Mouse (Mus musculus): ENCODE data around the gene Cdcp2.

Gene Cdcp2

GRCm38 (mm10) chr4:107091696-107092095 lies 5.0 kb upstream of the Cdcp2 start:
- DNase-seq (ENCODE audit: low read depth, low spot score), result no peak

DNA sequence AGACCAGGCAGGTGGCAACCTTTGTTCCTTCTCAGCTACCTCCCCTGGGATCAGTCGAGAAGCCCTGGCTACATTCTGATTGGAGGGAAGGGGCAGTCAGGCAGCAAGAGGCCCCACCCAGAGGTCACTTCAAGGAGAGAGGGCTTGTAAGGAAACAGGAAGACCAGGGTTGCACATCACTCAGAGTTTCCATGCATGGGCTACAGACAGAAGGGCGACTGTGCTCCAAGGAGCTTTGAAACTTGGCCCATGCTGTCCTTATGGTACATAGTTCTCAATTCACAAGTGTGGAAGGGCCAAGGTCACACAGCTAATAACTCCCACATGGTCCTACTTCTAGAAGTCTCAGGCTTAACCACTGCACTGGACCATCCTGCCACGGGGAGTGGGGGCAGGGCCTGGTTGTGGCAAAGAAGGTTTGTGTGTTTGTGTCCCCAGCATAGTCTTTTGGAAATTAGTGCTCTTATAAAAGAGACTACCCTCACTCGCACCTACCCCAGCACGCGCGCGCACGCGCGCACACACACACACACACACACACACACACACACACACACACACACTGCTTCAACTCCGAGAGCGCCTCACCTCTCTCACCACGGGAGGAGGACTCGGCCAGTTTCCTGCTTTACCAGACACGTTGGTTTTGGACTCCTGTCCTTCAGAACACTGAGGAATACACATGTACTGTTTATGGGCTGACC lies 2.1 kb upstream of the Cdcp2 start:
- DNase-seq (ENCODE audit: low read depth, low spot score), result no peak

DNA sequence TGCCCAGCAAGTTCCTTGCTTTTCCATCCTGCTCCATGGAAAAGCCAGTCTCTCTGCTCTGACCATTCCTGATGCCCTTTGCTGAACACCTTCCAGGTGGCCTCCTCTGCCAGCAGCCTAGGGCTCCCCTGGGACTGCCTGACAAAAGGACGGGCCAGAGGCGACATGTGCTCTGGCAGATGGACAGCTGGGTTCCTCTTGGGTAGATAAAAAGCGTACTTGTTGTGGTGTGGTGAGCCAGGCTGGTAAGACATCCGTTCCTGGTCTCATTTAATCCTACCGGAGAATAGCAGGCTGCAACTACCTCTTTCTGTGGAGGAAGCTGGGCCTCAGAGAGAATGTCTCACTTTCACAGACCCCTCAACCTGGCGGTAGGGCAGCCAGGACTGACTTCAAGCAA lies 648 bp upstream of the Cdcp2 start:
- DNase-seq (ENCODE audit: low read depth, low spot score), result no peak

GRCm38 (mm10) chr4:107097871-107098270 lies 1.2 kb downstream of the Cdcp2 start:
- no peak for DNase-seq (ENCODE audit: low read depth, low spot score)

DNA sequence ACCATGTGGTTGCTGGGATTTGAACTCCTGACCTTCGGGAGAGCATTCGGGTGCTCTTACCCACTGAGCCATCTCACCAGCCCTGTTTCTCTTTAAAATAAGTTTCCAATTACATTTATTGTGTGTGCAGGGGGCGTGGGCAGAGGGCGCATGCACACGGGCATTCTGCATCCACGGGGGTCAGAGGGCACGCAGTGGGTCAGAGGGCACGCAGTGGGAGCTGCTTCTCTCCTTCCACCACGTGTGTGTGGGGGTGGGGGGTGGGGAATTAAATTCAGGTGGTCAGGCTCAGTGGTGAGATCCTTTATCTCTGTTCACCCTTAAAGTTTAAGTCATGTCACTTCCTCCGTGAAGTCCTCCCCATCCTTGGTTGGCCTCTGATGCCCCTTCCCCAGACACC lies 1.7 kb downstream of the Cdcp2 start:
- no peak for DNase-seq (ENCODE audit: low read depth, low spot score)

DNA sequence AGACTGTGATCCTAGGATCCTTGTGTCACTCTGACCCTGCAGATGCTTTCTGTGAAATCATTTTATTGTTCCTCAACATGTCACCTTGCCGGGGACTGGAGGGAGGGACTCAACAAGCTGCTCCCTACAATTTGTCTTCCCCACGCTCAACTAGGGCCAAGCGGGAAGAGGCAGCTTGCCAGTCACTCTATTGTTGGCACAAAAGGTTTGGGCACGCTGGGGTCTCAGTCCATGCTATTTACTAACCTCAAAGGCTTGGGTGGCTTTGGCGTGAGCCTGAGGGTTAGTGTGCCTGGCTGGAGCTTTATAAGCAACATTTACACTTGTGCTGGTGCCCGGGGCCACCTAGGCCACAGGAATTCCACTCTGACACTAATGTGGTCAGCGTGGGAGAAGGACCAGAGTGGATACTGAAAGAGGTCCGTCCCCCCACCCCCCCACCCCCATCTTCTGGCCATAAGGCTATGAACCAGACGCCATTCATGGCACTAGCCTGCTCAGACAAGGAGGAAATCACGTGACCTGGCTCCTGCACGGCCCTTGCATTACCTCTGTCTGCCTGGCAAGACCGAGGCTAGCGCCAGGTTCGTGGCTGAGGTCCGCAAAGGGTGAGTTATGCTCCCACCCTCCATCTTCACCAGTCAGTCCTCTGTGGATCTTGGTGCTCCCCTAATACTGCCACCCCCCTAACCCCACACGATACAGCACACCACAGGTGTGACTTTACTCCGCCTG lies 2.3 kb downstream of the Cdcp2 start:
- no peak for DNase-seq (ENCODE audit: low read depth, low spot score)

GRCm38 (mm10) chr4:107102220-107102619 lies 5.5 kb downstream of the Cdcp2 start:
- no peak for DNase-seq (ENCODE audit: low read depth, low spot score)

DNA sequence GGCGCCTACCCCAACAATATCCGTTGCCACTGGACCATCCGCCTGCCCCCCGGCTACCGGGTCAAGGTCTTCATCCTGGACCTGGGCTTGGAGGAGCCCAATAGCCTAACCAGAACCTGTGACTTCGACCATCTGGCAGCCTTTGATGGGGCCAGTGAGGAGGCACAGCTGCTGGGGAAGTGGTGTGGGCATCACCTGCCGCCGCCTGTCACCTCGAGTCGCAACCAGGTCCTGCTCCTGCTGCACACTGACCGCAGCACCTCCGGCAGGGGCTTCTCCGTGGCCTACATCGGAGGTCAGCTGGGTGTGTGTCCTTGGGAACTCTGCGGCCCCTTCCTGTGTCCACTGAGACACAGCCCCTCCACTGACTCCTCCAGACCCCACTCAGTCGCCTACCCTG lies 10.1 kb downstream of the Cdcp2 start:
- no peak for DNase-seq (ENCODE audit: low read depth, low spot score)

DNA sequence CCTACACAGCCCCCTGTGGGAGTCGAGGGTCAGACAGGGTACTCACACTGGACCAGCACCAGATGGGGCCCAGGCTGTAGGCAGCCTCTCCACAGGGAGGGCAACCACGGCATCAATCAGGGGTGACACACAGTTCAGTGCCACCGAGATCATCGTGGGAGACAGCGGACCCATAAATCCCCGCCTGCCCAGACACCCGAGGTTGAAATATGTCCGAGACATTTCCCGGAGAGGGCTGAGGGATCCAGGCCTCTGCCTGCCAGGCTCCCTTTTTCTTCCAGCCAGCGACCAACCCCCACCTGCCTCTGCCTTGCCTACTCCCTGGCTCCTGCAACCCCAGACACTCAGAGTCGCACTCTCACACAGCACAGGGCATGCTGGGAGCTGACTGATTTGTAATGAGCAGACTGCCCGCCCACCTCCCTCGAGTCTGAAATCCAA lies 11.6 kb downstream of the Cdcp2 start:
- no peak for DNase-seq (ENCODE audit: low read depth, low spot score)

DNA sequence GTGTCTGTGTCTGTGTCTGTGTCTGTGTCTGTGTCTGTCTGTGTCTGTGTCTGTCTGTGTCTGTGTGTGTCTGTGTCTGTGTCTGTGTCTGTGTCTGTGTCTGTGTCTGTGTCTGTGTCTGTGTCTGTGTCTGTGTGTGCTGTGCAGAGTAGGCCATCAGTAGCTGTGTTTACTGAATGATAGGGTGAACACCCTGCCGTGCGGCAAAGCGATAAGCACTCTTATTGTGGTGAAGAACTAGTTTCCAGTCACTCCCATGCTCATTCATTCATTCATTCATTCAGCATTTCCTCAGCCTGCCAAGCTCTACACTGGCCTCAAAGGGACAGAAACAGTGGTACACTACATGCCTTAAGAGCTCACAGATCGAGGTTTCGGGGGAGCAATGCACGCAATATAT lies 12.5 kb downstream of the Cdcp2 start:
- DNase-seq (ENCODE audit: low read depth, low spot score), result peak; percentile 25

DNA sequence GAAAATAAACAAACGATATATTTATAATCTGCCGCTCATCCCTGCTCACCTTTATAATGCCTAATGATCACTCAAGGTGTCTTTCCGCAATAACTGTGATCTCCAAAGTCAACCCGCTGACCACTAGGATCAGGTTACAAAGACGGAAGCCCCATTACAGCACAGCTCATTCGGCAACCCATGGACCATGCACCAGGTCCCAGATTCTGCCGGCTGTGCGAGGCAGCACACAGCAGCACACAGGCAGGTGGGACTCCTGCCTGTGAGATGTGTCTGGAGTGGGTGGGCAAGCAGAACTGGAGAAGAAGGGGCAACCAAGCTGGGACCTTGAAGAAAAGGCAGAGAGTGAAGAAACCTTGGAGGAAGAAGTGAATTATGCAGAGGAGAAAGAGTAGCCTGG lies 17.6 kb downstream of the Cdcp2 start:
- no peak for DNase-seq (ENCODE audit: low read depth, low spot score)

GRCm38 (mm10) chr4:107117741-107118385 lies 21.2 kb downstream of the Cdcp2 start:
- no peak for DNase-seq (ENCODE audit: low read depth, low spot score)

DNA sequence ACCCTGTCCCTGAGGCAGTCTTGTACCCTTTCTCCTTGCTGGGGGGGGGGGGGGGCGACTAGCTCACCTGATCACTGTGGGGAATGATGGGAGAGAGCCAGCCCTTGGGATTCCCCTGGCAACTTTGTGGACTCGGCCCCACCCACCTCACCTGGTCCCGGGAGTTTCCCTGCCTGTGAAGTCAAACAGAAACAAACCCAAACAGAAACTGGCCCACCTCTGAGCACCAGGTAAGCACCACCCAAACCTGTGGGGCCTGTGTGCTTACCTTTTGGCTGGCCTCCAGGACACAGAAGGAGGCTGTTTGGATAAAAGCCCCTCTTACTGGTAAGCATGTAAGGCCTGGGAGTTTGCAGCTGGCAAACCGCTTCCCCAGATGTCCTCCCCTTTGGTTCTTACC lies 22.4 kb downstream of the Cdcp2 start:
- DNase-seq (ENCODE audit: low read depth, low spot score), result no peak

DNA sequence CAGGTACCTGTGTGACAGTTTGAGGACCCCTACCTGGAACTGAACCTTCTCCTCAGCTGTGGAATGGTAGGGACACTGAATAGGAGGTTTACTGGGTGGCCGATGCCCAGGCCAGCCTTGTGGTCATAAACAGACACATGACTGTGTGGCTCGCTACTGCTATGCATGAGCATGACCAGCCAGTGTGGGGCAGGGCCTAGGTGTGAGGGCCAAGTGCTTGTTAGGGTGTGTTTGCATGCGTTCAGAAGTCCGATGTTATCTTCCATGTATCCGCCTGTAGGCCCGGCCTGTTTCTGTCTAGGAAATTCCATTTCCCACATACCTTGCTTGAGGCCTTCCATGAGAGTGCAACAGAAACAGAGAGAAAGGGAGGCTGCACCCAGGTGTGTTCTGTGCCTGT lies 24.0 kb downstream of the Cdcp2 start:
- no peak for DNase-seq (ENCODE audit: low read depth, low spot score)

DNA sequence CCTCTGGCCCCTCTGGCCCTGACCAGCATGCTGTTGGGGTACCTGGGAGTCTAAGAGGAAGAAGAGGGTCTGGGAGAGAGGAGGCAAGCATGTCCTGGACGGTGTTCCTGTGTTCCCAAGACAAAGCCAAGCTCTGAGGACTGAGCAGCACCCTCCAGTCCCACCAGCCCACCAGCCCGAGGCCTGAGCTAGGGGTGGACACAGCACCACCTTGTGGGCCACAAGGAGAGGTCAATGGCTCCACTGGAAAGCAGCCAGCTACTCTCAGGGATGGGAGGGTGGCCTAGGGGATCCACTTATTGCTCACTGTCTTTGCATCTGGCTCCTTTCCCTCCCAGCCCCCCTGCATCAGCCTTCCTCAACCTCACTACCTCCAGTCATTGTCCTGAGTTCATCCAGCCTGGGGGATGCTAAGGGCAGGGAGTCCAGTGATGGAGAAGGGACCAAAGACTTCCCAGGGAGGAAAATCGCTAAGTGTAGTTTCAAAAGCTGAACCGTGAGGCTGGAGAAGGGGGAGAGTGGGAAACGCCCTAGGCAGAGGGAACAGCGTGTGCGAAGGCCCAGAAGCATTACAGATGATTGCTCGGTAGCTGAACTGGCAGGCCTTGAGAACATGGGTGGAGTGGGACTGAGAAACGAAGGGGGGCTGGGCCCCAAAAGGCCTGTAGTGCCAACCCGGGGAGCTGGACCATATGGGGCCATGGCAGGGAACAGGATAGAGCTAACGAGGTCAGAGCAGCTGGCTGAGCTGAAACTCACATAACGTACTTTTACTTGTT lies 24.7 kb downstream of the Cdcp2 start:
- no peak for DNase-seq (ENCODE audit: low read depth, low spot score)

GRCm38 (mm10) chr4:107124376-107124775 lies 27.7 kb downstream of the Cdcp2 start:
- DNase-seq (ENCODE audit: low read depth, low spot score), result no peak

- no peak for DNase-seq (ENCODE audit: low read depth, low spot score)
Observed at GRCm38 (mm10) chr4:107125101-107125500, 28.4 kb downstream of the Cdcp2 start.

DNA sequence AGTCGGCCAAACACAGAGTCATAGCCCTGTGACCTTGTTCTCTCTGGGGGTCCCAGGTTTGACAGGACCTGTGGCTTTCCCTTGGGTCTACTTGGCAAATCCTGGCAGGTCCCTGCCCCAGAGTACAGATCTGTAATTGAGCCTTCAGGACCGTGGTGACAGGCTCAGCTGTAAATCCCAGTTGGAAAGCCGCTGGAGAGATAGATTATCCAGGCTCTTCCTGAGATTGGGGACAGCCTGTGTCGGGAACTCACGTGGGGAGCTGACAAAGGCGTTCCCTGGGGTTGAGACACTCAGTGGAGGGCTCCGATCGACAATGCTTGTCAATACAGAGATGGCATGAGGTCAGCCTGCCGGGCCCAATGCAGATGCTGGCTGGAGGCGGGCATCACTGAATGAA lies 29.7 kb downstream of the Cdcp2 start:
- DNase-seq (ENCODE audit: low read depth, low spot score), result no peak

DNA sequence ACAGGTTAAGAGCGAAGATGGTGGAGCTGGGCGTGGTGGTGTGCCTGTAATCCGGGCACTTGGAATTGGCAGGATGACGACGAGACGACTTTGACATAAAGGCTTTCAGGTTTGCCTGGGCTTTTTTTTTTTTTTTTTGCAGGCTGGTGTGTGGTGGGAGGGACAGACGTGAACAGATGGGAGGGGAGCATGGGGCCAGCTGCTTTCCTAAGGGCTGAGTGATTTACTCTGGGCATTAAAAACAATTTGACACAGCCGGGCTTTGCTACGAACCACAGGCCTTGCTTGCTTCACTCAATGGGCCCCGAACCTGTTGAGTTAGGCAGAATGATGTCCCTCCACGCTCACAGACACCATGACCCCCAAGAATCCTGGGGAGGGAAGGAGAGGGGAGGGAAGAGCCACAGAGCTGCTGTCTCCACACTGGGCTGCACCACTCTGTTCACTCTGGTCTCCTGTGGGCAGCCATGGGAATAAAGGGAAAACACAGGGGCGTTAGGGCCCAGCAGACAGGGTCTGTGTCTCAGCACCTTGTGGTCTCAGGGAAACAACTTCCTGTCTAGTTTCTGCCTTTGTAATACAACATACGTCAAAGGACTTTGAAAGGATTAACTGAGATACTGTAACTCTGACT lies 30.3 kb downstream of the Cdcp2 start:
- no peak for DNase-seq (ENCODE audit: low read depth, low spot score)

DNA sequence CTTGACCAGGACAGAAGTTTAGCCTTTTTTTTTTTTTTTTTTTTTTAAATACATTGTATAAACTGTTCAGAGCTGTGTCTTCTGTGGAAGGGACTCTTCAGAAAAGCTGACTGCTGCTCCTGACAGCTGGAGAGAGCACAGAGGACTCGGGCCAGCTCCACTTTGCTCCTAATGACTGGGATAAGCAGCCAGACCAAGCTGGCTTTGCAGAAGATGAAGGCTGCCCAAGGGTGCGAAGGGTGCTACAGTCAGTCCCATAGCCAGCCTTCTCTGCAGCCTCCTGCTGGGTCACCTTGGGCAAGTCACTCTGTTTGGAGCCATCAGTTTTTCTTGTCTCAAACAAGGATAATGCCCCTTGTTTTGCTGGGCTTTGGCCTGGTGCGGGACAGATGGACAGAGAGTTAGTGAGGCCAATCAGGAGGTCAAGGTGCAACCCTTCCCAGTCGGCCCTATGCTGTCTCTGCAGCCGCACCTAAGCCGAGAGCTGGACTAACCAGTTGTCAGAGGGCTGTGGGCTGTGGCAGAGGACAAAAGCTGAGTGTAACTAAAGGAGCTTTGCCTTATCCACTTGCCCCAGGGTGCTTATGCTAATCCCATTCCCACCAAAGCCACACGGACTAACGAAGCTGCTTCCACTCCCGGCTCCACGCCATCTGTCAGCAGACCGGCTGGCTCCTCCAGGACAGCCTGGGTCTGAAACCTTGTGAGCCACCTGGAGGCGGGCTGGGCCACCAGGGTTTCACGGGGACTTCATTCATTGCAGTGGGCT lies 31.4 kb downstream of the Cdcp2 start:
- no peak for DNase-seq (ENCODE audit: low read depth, low spot score)

DNA sequence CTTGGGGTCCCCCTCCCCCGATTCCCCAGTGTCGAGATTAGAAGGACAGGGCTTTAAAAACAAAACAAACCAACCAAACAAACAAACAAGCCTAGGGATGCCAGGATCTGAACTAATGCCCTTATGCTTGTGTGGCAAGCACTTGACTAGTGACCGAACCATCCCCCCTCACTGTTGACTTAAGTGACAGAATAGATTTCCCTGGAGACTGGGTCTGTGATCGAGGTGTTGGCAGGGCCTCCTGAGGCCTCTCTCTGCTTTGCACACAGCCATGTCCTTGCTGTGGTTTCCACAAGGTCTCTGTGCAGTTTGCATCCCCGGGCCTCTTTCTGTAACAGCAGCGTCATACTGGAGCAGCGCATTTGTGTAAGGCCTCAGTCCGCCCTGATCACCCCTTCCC lies 32.7 kb downstream of the Cdcp2 start:
- no peak for DNase-seq (ENCODE audit: low read depth, low spot score)

Measured in c-Kit-negative CD71-positive TER-119-positive erythroid progenitor cells, embryonic 14.5 days (primary cell).